Mouse (Mus musculus) neural tube, embryonic 15.5 days (tissue): Measurements from ENCODE around the gene Bahd1. TPM values are rescaled to one million over a fixed set of nuclear protein-coding genes. Genes with fewer than 3 reads are reported as not detected.

ENCODE experiments used
- ATAC-seq: fragments of 200-750 bp; cut with Nextera tagmentation; 2 replicates; pipeline ENCODE4 v1.8.0; 2017; ENCODE audit warnings: mild to moderate bottlenecking, moderate TSS enrichment, moderate library complexity; ENCODE audit not compliant: low FRiP score
- H3K27ac ChIP-seq: fragments of 300-500 bp; sonication (generic); replicated peaks from 2 replicates; pipeline ENCODE4 v1.5.1; 2015; ENCODE audit warnings: mild to moderate bottlenecking, inconsistent platforms
- H3K27me3 ChIP-seq: fragments of 300-500 bp; sonication (generic); replicated peaks from 2 replicates; pipeline ENCODE4 v1.6.1; 2015; ENCODE audit warnings: inconsistent platforms
- H3K36me3 ChIP-seq: fragments of 300-500 bp; sonication (generic); 2 replicates; pipeline ENCODE4 v1.6.1; 2015; ENCODE audit warnings: inconsistent platforms
- H3K4me1 ChIP-seq: fragments of 300-500 bp; sonication (generic); 2 replicates; pipeline ENCODE4 v1.6.1; 2015; ENCODE audit warnings: inconsistent platforms
- H3K4me2 ChIP-seq: fragments of 300-500 bp; sonication (generic); 2 replicates; pipeline ENCODE4 v1.6.1; 2015; ENCODE audit warnings: inconsistent platforms, mild to moderate bottlenecking, moderate library complexity
- H3K4me3 ChIP-seq: fragments of 300-500 bp; sonication (generic); replicated peaks from 2 replicates; pipeline ENCODE4 v1.5.1; 2015; ENCODE audit warnings: mild to moderate bottlenecking, inconsistent platforms
- H3K9ac ChIP-seq: fragments of 300-500 bp; sonication (generic); replicated peaks from 2 replicates; pipeline ENCODE4 v1.6.1; 2015; ENCODE audit warnings: mild to moderate bottlenecking, inconsistent platforms
- H3K9me3 ChIP-seq: fragments of 300-500 bp; sonication (generic); replicated peaks from 2 replicates; pipeline ENCODE4 v1.6.1; 2016; ENCODE audit warnings: inconsistent platforms
- WGBS: fragments of 180-500 bp; shearing (Covaris S2); methylation state at CpG from one replicate; pipeline ENCODE4 v1.1.7; 2015; ENCODE audit warnings: mixed read lengths; 5-methylcytosine and 5-hydroxymethylcytosine counted together
- polyA plus RNA-seq: library from polyadenylated mRNA; unstranded; fragments of >200 nt; fragmentation: Nextera tagmentation; extraction: Ambion mirVana; gene quantifications from 2 replicates; pipeline ENCODE4 v1.2.1, GENCODE M21; 2015

Gene Bahd1
- polyA plus RNA-seq, 1 experiment from 2014 or later, result 8.5 TPM

DNA sequence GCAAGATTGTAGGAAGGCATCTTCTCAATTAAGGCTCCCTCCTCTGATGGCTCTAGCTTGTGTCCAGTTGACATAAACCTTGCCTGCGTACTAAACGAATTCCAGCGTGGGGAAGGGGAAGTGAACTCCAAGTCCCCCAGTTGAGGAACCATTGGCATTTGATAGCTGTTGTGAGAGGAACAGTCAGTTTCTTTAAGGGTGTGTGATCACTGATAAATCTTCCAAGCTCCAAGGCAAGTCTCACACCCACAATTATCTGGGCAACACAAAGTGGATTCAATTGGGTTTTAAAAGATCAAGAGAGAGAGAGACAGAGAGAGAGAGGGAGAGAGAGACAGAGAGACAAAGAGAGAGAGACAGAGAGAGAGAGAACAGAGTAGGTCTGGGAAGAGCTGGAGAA is 49.5 kb downstream of the Bahd1 start:
- Histone ChIP-seq H3K27ac (no peak overlapping the region), H3K9me3 (no peaks in the 10 kb centered on the region), H3K4me2 (no peak overlapping the region), H3K4me1 (no peaks in the 10 kb centered on the region), H3K27me3 (no peaks in the 10 kb centered on the region), H3K36me3 (no peaks in the 10 kb centered on the region), H3K4me3 (no peak overlapping the region), H3K9ac (no peak overlapping the region)
- no peak for ATAC-seq
- 82% methylated on average over 3 of the region's 3 CpGs for whole genome bisulfite sequencing

DNA sequence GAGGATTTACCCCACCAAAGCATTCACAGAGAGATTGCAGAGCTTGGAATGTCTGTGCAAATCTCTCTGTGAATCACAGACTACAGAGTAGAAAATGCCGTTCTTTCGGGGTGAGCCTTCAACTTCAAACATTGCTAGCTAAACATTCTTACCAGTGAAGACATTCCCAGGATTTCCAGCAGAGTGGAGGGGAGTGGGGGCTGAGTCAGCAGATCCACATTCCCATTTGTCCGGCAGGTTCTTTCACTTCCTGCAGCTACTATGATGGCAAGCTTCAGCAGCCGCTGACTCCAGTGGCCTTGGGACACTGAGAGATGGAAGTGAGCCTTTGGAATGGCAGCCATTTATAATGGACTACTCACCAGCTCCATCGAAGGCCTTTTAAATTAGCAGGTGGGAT is 56.3 kb downstream of the Bahd1 start:
- 90% methylated on average over 5 of the region's 5 CpGs for WGBS
- Histone ChIP-seq H3K4me2 (no peak overlapping the region), H3K4me1 (no peaks in the 10 kb centered on the region), H3K9ac (no peak overlapping the region), H3K9me3 (no peaks in the 10 kb centered on the region), H3K4me3 (no peak overlapping the region), H3K27me3 (no peaks in the 10 kb centered on the region), H3K36me3 (no peaks in the 10 kb centered on the region), H3K27ac (no peak overlapping the region)
- no peak for ATAC-seq

DNA sequence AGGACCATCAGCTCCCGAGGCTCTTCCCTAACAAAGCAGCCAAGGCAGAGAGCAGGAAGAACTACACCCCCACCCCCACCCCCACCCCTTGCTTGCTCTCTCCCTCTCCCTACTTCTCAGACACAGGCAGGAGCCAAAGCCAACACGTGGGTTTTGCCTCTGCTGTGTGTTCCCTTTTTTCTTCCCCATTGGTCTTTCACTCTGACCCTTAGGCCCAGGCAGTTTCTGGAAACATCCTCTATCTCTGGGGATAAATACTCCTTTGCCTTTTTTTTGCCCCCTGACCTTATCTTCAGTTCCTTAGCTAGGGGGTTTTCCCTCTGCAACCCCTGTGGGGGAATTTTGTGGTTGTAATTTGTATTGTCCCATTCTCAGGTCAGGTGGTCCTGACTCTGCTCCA is 59.5 kb downstream of the Bahd1 start:
- peaks cover 8% of the 10 kb centered on the region for H3K4me1 ChIP-seq
- WGBS, result 17% methylated on average over 2 of the region's 2 CpGs
- H3K9ac ChIP-seq, result no peak overlapping the region
- no peaks in the 10 kb centered on the region for H3K36me3 ChIP-seq
- no peak overlapping the region for H3K4me3 ChIP-seq
- H3K9me3 ChIP-seq, result no peaks in the 10 kb centered on the region
- no peak overlapping the region for H3K4me2 ChIP-seq
- ATAC-seq, result no peak
- no peak overlapping the region for H3K27ac ChIP-seq
- no peaks in the 10 kb centered on the region for H3K27me3 ChIP-seq

DNA sequence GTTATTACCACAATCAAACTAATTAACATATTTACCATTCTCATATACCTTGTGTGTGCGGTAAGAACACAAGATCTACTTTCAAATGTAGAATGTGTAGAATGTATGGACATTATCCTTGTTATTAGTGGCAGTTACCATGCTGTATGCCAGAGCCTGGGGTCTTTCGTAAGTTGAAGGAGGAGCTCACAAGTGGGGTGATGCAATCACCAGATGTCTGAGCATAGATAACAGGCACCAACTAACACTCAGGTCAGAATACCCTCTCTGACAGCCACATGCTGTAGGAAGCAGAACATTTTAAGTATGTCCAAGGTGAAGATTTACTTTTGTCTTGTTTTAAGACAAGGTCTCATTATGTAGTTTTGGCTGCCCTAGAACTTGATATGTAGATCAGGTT is 60.2 kb downstream of the Bahd1 start:
- no peaks in the 10 kb centered on the region for H3K36me3 ChIP-seq
- 94% methylated on average over 2 of the region's 2 CpGs for whole genome bisulfite sequencing
- no peak overlapping the region for H3K4me3 ChIP-seq
- no peaks in the 10 kb centered on the region for H3K27me3 ChIP-seq
- no peak overlapping the region for H3K9ac ChIP-seq
- H3K27ac ChIP-seq, result no peak overlapping the region
- H3K4me2 ChIP-seq, result no peak overlapping the region
- ATAC-seq, result no peak
- peaks cover 8% of the 10 kb centered on the region for H3K4me1 ChIP-seq
- H3K9me3 ChIP-seq, result no peaks in the 10 kb centered on the region

DNA sequence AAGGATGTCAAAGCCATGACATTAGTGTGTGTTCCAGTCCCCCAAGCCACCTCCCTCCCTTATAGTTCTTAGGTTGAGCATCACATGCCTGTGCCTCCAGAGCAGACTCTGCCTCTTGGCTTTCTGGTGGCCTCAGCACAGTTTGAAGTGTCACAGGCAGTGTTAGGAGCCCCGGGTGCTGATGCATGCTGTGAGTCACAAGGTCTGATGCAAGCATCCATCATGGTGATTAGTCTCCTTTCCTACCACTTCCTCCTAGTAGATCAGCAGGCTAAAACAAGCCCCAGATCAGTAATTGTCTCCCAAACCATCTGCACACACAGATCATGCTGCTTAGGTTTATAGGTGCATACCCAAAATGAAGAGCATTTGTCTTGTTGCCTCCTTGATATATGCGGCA is 61.4 kb downstream of the Bahd1 start:
- WGBS, result 51% methylated on average over 2 of the region's 2 CpGs
- Histone ChIP-seq H3K4me2 (no peak overlapping the region), H3K9me3 (no peaks in the 10 kb centered on the region), H3K4me3 (no peak overlapping the region), H3K36me3 (no peaks in the 10 kb centered on the region), H3K27me3 (no peaks in the 10 kb centered on the region), H3K9ac (no peak overlapping the region), H3K4me1 (peaks cover 8% of the 10 kb centered on the region), H3K27ac (no peak overlapping the region)
- ATAC-seq, result no peak

DNA sequence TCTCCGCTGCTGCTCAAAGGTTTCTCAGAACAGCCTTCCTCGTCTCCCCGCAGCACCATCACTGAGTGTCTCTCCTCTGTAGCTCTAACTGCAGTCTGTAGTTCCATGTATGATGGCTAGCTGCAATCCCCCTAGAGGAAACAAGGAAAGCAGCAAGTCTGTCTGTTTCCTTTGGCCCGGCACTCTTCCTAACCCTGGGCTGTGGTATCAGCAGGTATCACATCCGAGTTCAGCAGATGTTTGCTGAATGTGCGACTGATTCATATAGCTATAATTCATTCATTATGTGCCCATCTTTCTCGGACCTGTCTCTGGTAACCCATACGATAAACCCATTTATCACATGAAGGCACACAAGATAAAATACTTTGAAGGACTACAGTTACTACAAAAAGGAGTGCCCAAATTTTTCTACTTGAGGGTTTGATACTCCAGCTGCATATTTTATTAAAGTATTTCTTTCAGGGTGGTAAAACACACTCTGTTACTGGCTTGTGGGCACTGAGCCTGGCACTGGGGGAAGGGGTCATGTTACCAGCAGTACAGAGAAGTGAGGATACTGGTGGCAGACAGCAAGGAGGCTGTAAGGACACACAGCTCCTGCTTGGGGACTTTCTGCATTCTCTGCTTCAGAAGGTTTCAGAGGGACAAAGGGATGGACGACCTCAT is 63.0 kb downstream of the Bahd1 start:
- Histone ChIP-seq H3K27ac (no peak overlapping the region), H3K27me3 (no peaks in the 10 kb centered on the region), H3K36me3 (no peaks in the 10 kb centered on the region), H3K4me2 (no peak overlapping the region), H3K4me1 (peaks cover 8% of the 10 kb centered on the region), H3K9me3 (no peaks in the 10 kb centered on the region), H3K4me3 (no peak overlapping the region), H3K9ac (no peak overlapping the region)
- WGBS, result 53% methylated on average over 9 of the region's 9 CpGs
- ATAC-seq, result peak; percentile 45; the same call in 1 of the 2 replicates

DNA sequence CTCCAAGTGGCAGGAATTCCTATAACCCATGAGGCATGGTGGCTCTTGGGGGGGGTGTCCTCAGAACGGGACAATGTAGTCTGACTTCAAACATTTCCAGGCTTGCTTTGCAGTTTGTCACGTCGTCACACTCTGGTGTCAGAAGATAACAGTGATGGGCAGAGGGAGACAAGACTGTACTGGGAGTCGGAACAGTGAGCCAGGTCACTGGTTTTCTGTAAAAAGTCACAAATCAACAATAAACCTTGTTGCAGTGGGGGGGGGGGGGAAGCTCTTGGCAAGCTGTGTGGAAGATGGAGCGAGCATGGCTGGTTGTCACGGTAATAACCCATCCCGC is 63.5 kb downstream of the Bahd1 start:
- ATAC-seq, result no peak

DNA sequence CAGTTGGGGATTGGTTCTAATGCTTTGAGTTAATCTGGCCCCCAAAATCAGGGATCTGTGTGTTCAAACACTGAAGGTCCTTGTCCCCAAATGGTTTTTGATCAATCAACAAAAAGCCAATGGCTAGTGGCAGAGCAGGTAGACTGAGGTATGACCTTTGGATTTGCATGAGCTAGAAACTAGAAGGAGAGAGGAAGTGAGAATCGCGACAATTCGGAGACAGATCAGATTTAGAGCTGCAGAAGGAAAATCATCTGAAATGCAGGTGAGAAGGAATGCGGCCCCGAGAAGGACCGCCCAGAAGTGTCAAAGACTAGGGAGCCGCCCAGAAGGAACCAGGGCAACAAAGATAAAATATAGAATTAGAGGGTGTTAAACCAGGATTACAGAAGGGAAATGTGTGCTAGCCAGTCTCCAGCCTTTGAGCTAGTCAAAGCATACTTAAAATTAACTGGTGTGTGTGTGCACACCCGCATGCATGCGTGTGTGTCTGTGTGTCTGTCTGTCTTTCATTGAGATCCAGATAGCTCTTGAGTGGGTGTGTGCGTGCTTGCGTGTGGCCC is 69.5 kb downstream of the Bahd1 start:
- Histone ChIP-seq H3K27me3 (peaks cover 14% of the 10 kb centered on the region), H3K9ac (no peak overlapping the region), H3K36me3 (no peaks in the 10 kb centered on the region), H3K4me2 (no peak overlapping the region), H3K4me1 (no peaks in the 10 kb centered on the region; the same call in 1 of the 2 replicates), H3K9me3 (no peaks in the 10 kb centered on the region), H3K4me3 (no peak overlapping the region), H3K27ac (no peak overlapping the region)
- ATAC-seq, result no peak
- 89% methylated on average over 11 of the region's 11 CpGs for WGBS

More for the DNA sequence above, 63.5 kb downstream of the Bahd1 start:
- 57% methylated on average over 7 of the region's 7 CpGs for WGBS
- no peak overlapping the region for H3K4me3 ChIP-seq
- no peak overlapping the region for H3K4me2 ChIP-seq
- H3K36me3 ChIP-seq, result no peaks in the 10 kb centered on the region
- H3K4me1 ChIP-seq, result peaks cover 8% of the 10 kb centered on the region
- H3K9ac ChIP-seq, result no peak overlapping the region
- no peak overlapping the region for H3K27ac ChIP-seq
- no peaks in the 10 kb centered on the region for H3K9me3 ChIP-seq
- H3K27me3 ChIP-seq, result no peaks in the 10 kb centered on the region

DNA sequence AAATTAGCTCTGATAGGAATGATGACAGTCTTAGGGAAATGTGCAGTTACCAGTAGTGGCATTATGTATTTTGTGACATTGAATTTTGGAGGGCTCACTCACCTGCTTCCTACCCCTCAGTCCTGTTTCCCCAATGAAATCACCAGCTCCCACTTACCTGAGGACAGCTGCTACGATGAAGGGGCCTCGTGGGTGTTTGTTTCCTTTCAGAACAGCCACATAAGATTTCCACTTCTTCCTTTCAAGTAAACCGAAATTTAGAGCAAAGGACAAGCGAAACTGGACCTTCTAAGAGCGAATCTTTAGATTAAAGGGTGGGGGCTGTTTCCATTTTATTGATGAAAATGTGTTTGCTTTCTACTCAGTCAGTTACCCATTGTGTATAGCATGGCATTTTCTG is 71.9 kb downstream of the Bahd1 start:
- ATAC-seq, result no peak
- peak overlapping the region; percentile 67 for H3K4me2 ChIP-seq
- no peak overlapping the region for H3K9ac ChIP-seq
- no peaks in the 10 kb centered on the region for H3K9me3 ChIP-seq
- H3K36me3 ChIP-seq, result no peaks in the 10 kb centered on the region
- H3K4me1 ChIP-seq, result peaks cover 20% of the 10 kb centered on the region
- 78% methylated on average over 5 of the region's 5 CpGs for WGBS
- H3K27ac ChIP-seq, result no peak overlapping the region
- H3K27me3 ChIP-seq, result peaks cover 23% of the 10 kb centered on the region
- no peak overlapping the region for H3K4me3 ChIP-seq

DNA sequence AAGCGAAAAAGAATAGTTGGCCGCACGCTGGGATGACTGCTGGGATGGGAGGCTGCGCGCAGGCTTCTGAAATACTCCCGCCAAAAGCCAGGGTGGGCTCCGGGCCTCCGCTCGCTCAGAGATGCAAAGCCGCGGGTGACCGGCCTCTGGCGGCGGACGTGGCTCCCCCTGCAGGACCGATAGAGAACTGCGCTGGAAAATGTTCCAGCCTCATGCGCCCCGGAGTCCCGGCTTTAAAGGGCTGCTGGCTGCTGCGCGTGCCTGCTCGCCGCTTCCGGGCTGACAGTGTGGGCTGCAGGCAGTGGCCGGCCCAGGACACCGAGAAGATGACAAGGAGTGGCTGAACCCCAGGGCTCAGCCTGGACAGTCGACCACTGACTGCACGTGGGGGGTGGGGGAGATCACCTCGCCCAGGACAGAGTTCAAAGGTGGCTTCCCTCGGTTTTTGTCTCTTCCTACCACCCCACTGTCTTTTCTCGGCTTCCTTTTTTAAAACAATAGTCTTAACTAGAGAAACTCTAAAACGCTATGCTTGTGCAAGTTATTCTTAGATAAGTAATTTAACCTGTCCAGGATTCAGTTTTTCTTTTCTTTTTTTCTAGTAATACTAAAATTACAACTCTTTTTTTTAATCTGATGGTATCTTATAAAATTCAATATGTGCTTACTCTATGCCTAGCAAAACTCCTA is 72.7 kb downstream of the Bahd1 start:
- Histone ChIP-seq H3K4me2 (peak overlapping the region; percentile 67), H3K9me3 (no peaks in the 10 kb centered on the region), H3K4me3 (peak overlapping the region; percentile 37), H3K4me1 (peaks cover 21% of the 10 kb centered on the region), H3K9ac (peak overlapping the region; percentile 43), H3K36me3 (no peaks in the 10 kb centered on the region), H3K27ac (no peak overlapping the region), H3K27me3 (peaks cover 31% of the 10 kb centered on the region)
- under 1% methylated on average over 33 of the region's 33 CpGs for WGBS
- ATAC-seq, result peak; percentile 56
